Mouse (Mus musculus): ENCODE results near the gene Kif26b. TPM values are rescaled to one million over a fixed set of nuclear protein-coding genes. Genes with fewer than 3 reads are reported as not detected.

Gene Kif26b
- polyA plus RNA-seq, 1 experiment from 2014 or later, result 32.0 TPM

- Histone ChIP-seq H3K4me3 (replicated peaks) (no peak overlapping the region), H3K27me3 (no peaks in the 10 kb centered on the region), H3K36me3 (peaks cover 77% of the 10 kb centered on the region), H3K4me2 (no peak overlapping the region), H3K27ac (no peak overlapping the region), H3K9me3 (no peaks in the 10 kb centered on the region), H3K4me1 (replicated peaks) (no peaks in the 10 kb centered on the region), H3K9ac (replicated peaks) (no peak overlapping the region)
- no peak for ATAC-seq (ENCODE audit: insufficient number of reproducible peaks, insufficient read depth, low FRiP score, low TSS enrichment, low read depth)
- 86% methylated on average over 8 of the region's 8 CpGs for WGBS
Measured at GRCm38 (mm10) chr1:178924492-178925183, 395.7 kb downstream of the Kif26b start.

- Histone ChIP-seq H3K4me2 (no peak overlapping the region), H3K27me3 (no peaks in the 10 kb centered on the region), H3K36me3 (peaks cover 80% of the 10 kb centered on the region), H3K9ac (replicated peaks) (no peak overlapping the region), H3K9me3 (no peaks in the 10 kb centered on the region), H3K4me3 (replicated peaks) (no peak overlapping the region), H3K4me1 (replicated peaks) (0 out of 2 replicates have a peak, but pooled peaks cover 10% of the 10 kb centered on the region), H3K27ac (no peak overlapping the region)
- 55% methylated on average over 4 of the region's 4 CpGs for WGBS
- ATAC-seq (ENCODE audit: insufficient number of reproducible peaks, insufficient read depth, low FRiP score, low TSS enrichment, low read depth), result no peak
Measured at GRCm38 (mm10) chr1:178929531-178929930, 400.6 kb downstream of the Kif26b start.

GRCm38 (mm10) chr1:178933953-178934637 is 405.2 kb downstream of the Kif26b start:
- no peaks in the 10 kb centered on the region for H3K27me3 ChIP-seq
- ATAC-seq (ENCODE audit: insufficient number of reproducible peaks, insufficient read depth, low FRiP score, low TSS enrichment, low read depth), result no peak
- WGBS, result 81% methylated on average over 6 of the region's 6 CpGs
- H3K4me3 ChIP-seq (replicated peaks), result no peak overlapping the region
- H3K36me3 ChIP-seq, result peaks cover 72% of the 10 kb centered on the region
- H3K4me1 ChIP-seq (replicated peaks), result peaks cover 29% of the 10 kb centered on the region
- no peak overlapping the region; the same call in 1 of the 2 replicates for H3K27ac ChIP-seq
- no peaks in the 10 kb centered on the region for H3K9me3 ChIP-seq
- no peak overlapping the region for H3K9ac ChIP-seq (replicated peaks)
- H3K4me2 ChIP-seq, result no peak overlapping the region

GRCm38 (mm10) chr1:178936457-178936856 is 407.5 kb downstream of the Kif26b start:
- H3K4me2 ChIP-seq, result no peak overlapping the region
- no peaks in the 10 kb centered on the region for H3K9me3 ChIP-seq
- H3K4me3 ChIP-seq (replicated peaks), result no peak overlapping the region
- 56% methylated on average over 4 of the region's 4 CpGs for WGBS
- no peak overlapping the region for H3K9ac ChIP-seq (replicated peaks)
- H3K4me1 ChIP-seq (replicated peaks), result peaks cover 29% of the 10 kb centered on the region
- no peak for ATAC-seq (ENCODE audit: insufficient number of reproducible peaks, insufficient read depth, low FRiP score, low TSS enrichment, low read depth)
- peak overlapping the region; percentile 73 for H3K27ac ChIP-seq
- H3K36me3 ChIP-seq, result peaks cover 56% of the 10 kb centered on the region
- no peaks in the 10 kb centered on the region for H3K27me3 ChIP-seq

- H3K36me3 ChIP-seq, result peaks cover 50% of the 10 kb centered on the region
- ATAC-seq (ENCODE audit: insufficient number of reproducible peaks, insufficient read depth, low FRiP score, low TSS enrichment, low read depth), result no peak
- H3K4me3 ChIP-seq (replicated peaks), result no peak overlapping the region
- no peak overlapping the region for H3K27ac ChIP-seq
- H3K9me3 ChIP-seq, result no peaks in the 10 kb centered on the region
- 86% methylated on average over 2 of the region's 2 CpGs for WGBS
- no peak overlapping the region for H3K9ac ChIP-seq (replicated peaks)
- peaks cover 31% of the 10 kb centered on the region for H3K4me1 ChIP-seq (replicated peaks)
- no peaks in the 10 kb centered on the region for H3K27me3 ChIP-seq
- H3K4me2 ChIP-seq, result no peak overlapping the region
Measured at GRCm38 (mm10) chr1:178936976-178937375, 408.1 kb downstream of the Kif26b start.

GRCm38 (mm10) chr1:178940353-178940752 is 411.4 kb downstream of the Kif26b start:
- H3K36me3 ChIP-seq, result peaks cover 24% of the 10 kb centered on the region
- H3K4me1 ChIP-seq (replicated peaks), result peaks cover 32% of the 10 kb centered on the region
- no peak for ATAC-seq (ENCODE audit: insufficient number of reproducible peaks, insufficient read depth, low FRiP score, low TSS enrichment, low read depth)
- 88% methylated on average over 4 of the region's 4 CpGs for WGBS
- H3K9me3 ChIP-seq, result no peaks in the 10 kb centered on the region
- H3K9ac ChIP-seq (replicated peaks), result no peak overlapping the region
- H3K4me3 ChIP-seq (replicated peaks), result no peak overlapping the region
- H3K4me2 ChIP-seq, result no peak overlapping the region
- H3K27ac ChIP-seq, result no peak overlapping the region
- no peaks in the 10 kb centered on the region for H3K27me3 ChIP-seq

- no peak for ATAC-seq (ENCODE audit: insufficient number of reproducible peaks, insufficient read depth, low FRiP score, low TSS enrichment, low read depth)
- Histone ChIP-seq H3K9ac (replicated peaks) (no peak overlapping the region), H3K27me3 (no peaks in the 10 kb centered on the region), H3K27ac (0 out of 2 replicates have a peak overlapping the region, but pooled peaks have one; percentile 0), H3K4me1 (replicated peaks) (peaks cover 19% of the 10 kb centered on the region), H3K9me3 (no peaks in the 10 kb centered on the region), H3K4me2 (no peak overlapping the region), H3K4me3 (replicated peaks) (no peak overlapping the region), H3K36me3 (peaks cover 12% of the 10 kb centered on the region)
- 27% methylated on average over 7 of the region's 7 CpGs for WGBS
Measured at GRCm38 (mm10) chr1:178942251-178942963, 413.5 kb downstream of the Kif26b start.

GRCm38 (mm10) chr1:178952910-178953309 is 424.0 kb downstream of the Kif26b start:
- Histone ChIP-seq H3K27me3 (no peaks in the 10 kb centered on the region), H3K27ac (peak overlapping the region; percentile 75), H3K4me2 (0 out of 2 replicates have a peak overlapping the region, but pooled peaks have one; percentile 8), H3K9ac (replicated peaks) (peak overlapping the region; percentile 23; the same call in 1 of the 2 replicates), H3K4me3 (replicated peaks) (no peak overlapping the region), H3K4me1 (replicated peaks) (peaks cover 28% of the 10 kb centered on the region), H3K36me3 (0 out of 2 replicates have a peak, but pooled peaks cover 3% of the 10 kb centered on the region), H3K9me3 (peaks cover 9% of the 10 kb centered on the region)
- ATAC-seq (ENCODE audit: insufficient number of reproducible peaks, insufficient read depth, low FRiP score, low TSS enrichment, low read depth), result peak; percentile 10; the same call in 1 of the 2 replicates
- 19% methylated on average over 12 of the region's 12 CpGs for WGBS

GRCm38 (mm10) chr1:178958641-178959040 is 429.7 kb downstream of the Kif26b start:
- Histone ChIP-seq H3K4me3 (replicated peaks) (no peak overlapping the region), H3K9ac (replicated peaks) (no peak overlapping the region), H3K4me2 (no peak overlapping the region), H3K36me3 (no peaks in the 10 kb centered on the region), H3K27ac (no peak overlapping the region), H3K9me3 (no peaks in the 10 kb centered on the region), H3K4me1 (replicated peaks) (peaks cover 30% of the 10 kb centered on the region), H3K27me3 (no peaks in the 10 kb centered on the region)
- no peak for ATAC-seq (ENCODE audit: insufficient number of reproducible peaks, insufficient read depth, low FRiP score, low TSS enrichment, low read depth)
- 81% methylated on average over 4 of the region's 4 CpGs for WGBS

- ATAC-seq (ENCODE audit: insufficient number of reproducible peaks, insufficient read depth, low FRiP score, low TSS enrichment, low read depth), result peak; percentile 65
- 0 out of 2 replicates have a peak overlapping the region, but pooled peaks have one; percentile 12 for H3K27ac ChIP-seq
- no peaks in the 10 kb centered on the region for H3K27me3 ChIP-seq
- WGBS, result 41% methylated on average over 7 of the region's 7 CpGs
- H3K36me3 ChIP-seq, result no peaks in the 10 kb centered on the region
- H3K4me2 ChIP-seq, result no peak overlapping the region
- H3K9ac ChIP-seq (replicated peaks), result no peak overlapping the region
- H3K4me1 ChIP-seq (replicated peaks), result peaks cover 27% of the 10 kb centered on the region
- H3K9me3 ChIP-seq, result no peaks in the 10 kb centered on the region
- no peak overlapping the region for H3K4me3 ChIP-seq (replicated peaks)
Measured at GRCm38 (mm10) chr1:178960015-178960559, 431.2 kb downstream of the Kif26b start.

GRCm38 (mm10) chr1:178961661-178962060 is 432.7 kb downstream of the Kif26b start:
- no peak for ATAC-seq (ENCODE audit: insufficient number of reproducible peaks, insufficient read depth, low FRiP score, low TSS enrichment, low read depth)
- no peaks in the 10 kb centered on the region for H3K27me3 ChIP-seq
- H3K4me3 ChIP-seq (replicated peaks), result no peak overlapping the region
- peaks cover 30% of the 10 kb centered on the region for H3K4me1 ChIP-seq (replicated peaks)
- H3K9ac ChIP-seq (replicated peaks), result no peak overlapping the region
- no peaks in the 10 kb centered on the region for H3K9me3 ChIP-seq
- no peaks in the 10 kb centered on the region for H3K36me3 ChIP-seq
- WGBS, result 75% methylated on average over 9 of the region's 9 CpGs
- H3K4me2 ChIP-seq, result no peak overlapping the region
- H3K27ac ChIP-seq, result no peak overlapping the region
